Mouse (Mus musculus) hindbrain, embryonic 15.5 days (tissue): ENCODE measurements around the gene Ssmem1. TPM values are rescaled to one million over a fixed set of nuclear protein-coding genes. Genes with fewer than 3 reads are reported as not detected.
A peak's percentile ranks its signal among the peaks of the same experiment; 100 is the strongest.

Experiments
- ATAC-seq: fragments of 200-750 bp; cut with Nextera tagmentation; 2 replicates; pipeline ENCODE4 v1.8.0; 2017; ENCODE audit warnings: low read depth, moderate number of reproducible peaks, moderate TSS enrichment; ENCODE audit not compliant: low FRiP score
- H3K27ac ChIP-seq: fragments of 300-500 bp; sonication (generic); replicated peaks from 2 replicates; pipeline ENCODE4 v1.5.1; 2015; ENCODE audit warnings: mild to moderate bottlenecking, inconsistent platforms
- H3K27me3 ChIP-seq: fragments of 300-500 bp; sonication (generic); 2 replicates; pipeline ENCODE4 v1.6.1; 2015; ENCODE audit warnings: control low read depth, inconsistent platforms
- H3K36me3 ChIP-seq: fragments of 300-500 bp; sonication (generic); 2 replicates; pipeline ENCODE4 v1.6.1; 2015; ENCODE audit warnings: control low read depth, inconsistent platforms
- H3K4me1 ChIP-seq: fragments of 300-500 bp; sonication (generic); replicated peaks from 2 replicates; pipeline ENCODE4 v1.6.1; 2015; ENCODE audit warnings: control low read depth, inconsistent platforms
- H3K4me2 ChIP-seq: fragments of 300-500 bp; sonication (generic); 2 replicates; pipeline ENCODE4 v1.6.1; 2015; ENCODE audit warnings: moderate library complexity, mild to moderate bottlenecking, inconsistent platforms
- H3K4me3 ChIP-seq: fragments of 300-500 bp; sonication (generic); 2 replicates; pipeline ENCODE4 v1.5.1; 2015; ENCODE audit warnings: mild to moderate bottlenecking, inconsistent platforms
- H3K9ac ChIP-seq: fragments of 300-500 bp; sonication (generic); 2 replicates; pipeline ENCODE4 v1.6.1; 2015; ENCODE audit warnings: inconsistent platforms
- H3K9me3 ChIP-seq: fragments of 300-500 bp; sonication (generic); 2 replicates; pipeline ENCODE4 v1.6.1; 2016; ENCODE audit warnings: control low read depth, inconsistent platforms
- WGBS: fragments of 180-500 bp; shearing (Covaris S2); methylation state at CpG from one replicate; pipeline ENCODE4 v1.1.7; 2015; 5-methylcytosine and 5-hydroxymethylcytosine counted together
- polyA plus RNA-seq: library from polyadenylated mRNA; unstranded; fragments of >200 nt; fragmentation: Nextera tagmentation; extraction: Ambion mirVana; gene quantifications from 2 replicates; pipeline ENCODE4 v1.2.1, GENCODE M21; 2015

The Ssmem1 gene
- polyA plus RNA-seq, result 0.22 TPM in 1 of 2 replicates, not detected in the other

DNA sequence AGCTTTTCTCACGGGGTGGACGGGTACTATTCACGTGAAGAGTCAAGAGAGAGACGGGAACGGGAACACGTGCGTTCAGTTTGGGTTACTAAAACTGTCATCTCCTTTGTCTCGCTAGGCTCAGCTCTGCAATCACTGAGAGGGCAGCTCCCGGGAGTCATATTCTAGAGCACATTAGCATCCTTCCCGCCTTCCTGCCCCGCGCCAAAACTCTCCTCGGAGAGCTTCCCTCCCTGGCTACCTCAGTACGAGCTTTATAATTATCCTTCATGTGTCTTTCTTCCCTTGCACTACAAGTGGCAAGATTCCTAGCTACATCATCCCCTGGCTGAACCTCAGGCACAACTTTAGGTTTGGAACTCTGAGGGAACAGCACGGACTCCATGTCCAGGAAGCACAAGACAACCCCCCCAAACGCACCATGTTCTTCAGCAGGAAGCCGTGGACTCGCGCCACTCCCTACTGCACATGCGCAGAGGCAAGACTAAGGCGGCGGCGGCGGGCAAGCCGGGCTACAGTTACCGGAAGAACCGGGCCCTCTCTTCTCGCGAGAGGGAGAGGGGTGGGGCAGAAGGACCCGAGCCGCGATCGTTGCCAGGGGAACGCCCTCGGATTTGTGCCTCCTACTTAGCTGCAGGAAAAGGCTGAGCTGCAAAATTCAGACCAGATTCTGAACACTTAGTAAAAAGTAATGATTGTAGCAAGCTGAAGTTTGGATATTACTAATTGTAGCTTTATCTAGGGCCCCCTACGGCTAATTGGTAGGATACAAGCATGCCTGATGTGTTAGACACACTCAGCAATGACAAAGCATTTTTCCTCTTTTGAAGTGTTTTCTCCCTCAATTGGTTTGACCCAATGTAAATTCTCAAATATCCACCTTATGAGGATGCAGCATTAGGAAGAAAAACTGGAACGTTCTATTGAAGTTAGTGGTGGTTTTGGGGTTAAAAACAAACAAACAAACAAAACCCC lies at the start of gene Ssmem1, which contains the start of gene Tmem209:
Ssmem1 (plus strand) TSS at position 585 of the 975 bp plus-strand sequence.
Tmem209 (minus strand) TSS at position 519 of the 975 bp plus-strand sequence.
- under 1% methylated on average over 37 of the region's 37 CpGs for WGBS
- Histone ChIP-seq H3K9ac (peak within 1 kb of the TSS; percentile 85), H3K4me3 (peak within 1 kb of the TSS; percentile 73), H3K4me2 (peak within 1 kb of the TSS; percentile 86), H3K27ac (peak within 1 kb of the TSS; percentile 96), H3K27me3 (no peaks in the 10 kb centered on the region), H3K4me1 (peaks cover 9% of the 10 kb centered on the region), H3K36me3 (peaks cover 9% of the 10 kb centered on the region; the same call in 1 of the 2 replicates), H3K9me3 (no peaks in the 10 kb centered on the region)
- ATAC-seq, result peak; percentile 99

GRCm38 (mm10) chr6:30460750-30461446 lies 48.8 kb upstream of the Ssmem1 start:
- Histone ChIP-seq H3K27me3 (no peaks in the 10 kb centered on the region), H3K36me3 (no peaks in the 10 kb centered on the region), H3K4me1 (peaks cover 35% of the 10 kb centered on the region), H3K9ac (peak overlapping the region; percentile 55), H3K27ac (peak overlapping the region; percentile 98), H3K4me3 (no peak overlapping the region), H3K9me3 (no peaks in the 10 kb centered on the region), H3K4me2 (peak overlapping the region; percentile 62)
- peak; percentile 94 for ATAC-seq
- whole genome bisulfite sequencing, result 18% methylated on average over 19 of the region's 19 CpGs

DNA sequence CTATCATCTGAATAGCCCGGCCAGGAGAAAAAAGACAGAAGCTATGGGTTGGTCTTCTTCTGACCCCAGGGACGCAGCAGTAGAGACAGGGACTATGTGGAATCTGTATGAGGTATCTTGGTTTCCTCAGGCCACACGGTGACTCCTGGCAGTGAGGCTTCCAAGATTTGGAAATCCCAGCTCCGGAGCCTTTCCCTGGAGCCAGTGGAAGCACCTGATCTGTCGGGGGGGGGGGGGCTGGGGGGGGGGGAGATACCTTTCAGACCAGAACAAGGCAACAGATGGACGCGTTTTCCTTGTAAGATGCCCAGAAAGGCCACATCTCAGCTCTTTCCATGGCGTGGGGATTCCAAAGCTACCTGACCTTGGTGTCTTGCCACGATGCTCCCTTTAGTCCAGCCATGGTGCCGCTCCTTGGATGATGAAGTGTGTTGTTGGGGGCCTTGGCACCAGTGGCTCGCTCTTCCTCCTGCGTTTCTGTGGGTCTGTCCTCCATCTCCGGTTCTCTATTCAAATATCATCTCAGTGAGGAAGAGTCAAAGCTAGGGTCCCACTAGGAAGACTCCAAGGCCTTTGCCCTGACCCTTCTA lies 47.8 kb upstream of the Ssmem1 start:
- Histone ChIP-seq H3K9me3 (no peaks in the 10 kb centered on the region), H3K4me2 (no peak overlapping the region), H3K4me1 (peaks cover 35% of the 10 kb centered on the region), H3K27ac (peak overlapping the region; percentile 98), H3K27me3 (no peaks in the 10 kb centered on the region), H3K36me3 (no peaks in the 10 kb centered on the region), H3K4me3 (no peak overlapping the region), H3K9ac (no peak overlapping the region)
- no peak for ATAC-seq
- 86% methylated on average over 13 of the region's 13 CpGs for WGBS

DNA sequence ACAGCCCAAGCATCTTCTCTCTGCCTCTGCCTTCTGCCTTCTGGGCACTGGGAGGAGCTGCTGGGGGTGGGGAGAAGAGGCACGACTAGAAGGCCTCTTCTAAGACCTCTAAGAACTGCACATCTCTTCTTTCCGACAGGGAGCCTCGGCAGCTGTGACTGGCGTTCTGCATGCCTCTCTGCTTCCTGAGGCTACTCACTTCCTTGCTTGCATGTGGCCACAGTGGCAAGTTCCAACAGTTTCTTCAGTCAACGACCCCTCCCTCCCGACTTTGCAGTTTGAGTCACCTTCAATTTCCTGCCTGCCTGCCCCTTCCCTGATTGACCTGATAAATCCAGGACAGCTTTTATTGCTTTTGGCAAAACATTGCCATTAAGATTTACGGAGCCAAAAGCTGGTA lies 46.8 kb upstream of the Ssmem1 start:
- no peak overlapping the region for H3K4me2 ChIP-seq
- no peaks in the 10 kb centered on the region for H3K9me3 ChIP-seq
- no peak overlapping the region for H3K4me3 ChIP-seq
- peak overlapping the region; percentile 49 for H3K27ac ChIP-seq
- H3K36me3 ChIP-seq, result no peaks in the 10 kb centered on the region
- H3K27me3 ChIP-seq, result no peaks in the 10 kb centered on the region
- peaks cover 41% of the 10 kb centered on the region for H3K4me1 ChIP-seq
- WGBS, result 50% methylated on average over 7 of the region's 7 CpGs
- ATAC-seq, result no peak
- no peak overlapping the region for H3K9ac ChIP-seq

GRCm38 (mm10) chr6:30465586-30465985 lies 44.1 kb upstream of the Ssmem1 start:
- Histone ChIP-seq H3K4me2 (no peak overlapping the region), H3K9me3 (no peaks in the 10 kb centered on the region), H3K36me3 (no peaks in the 10 kb centered on the region), H3K27ac (no peak overlapping the region), H3K4me1 (peaks cover 37% of the 10 kb centered on the region), H3K27me3 (no peaks in the 10 kb centered on the region), H3K4me3 (no peak overlapping the region), H3K9ac (no peak overlapping the region)
- no peak for ATAC-seq
- WGBS, result 91% methylated on average over 11 of the region's 11 CpGs

DNA sequence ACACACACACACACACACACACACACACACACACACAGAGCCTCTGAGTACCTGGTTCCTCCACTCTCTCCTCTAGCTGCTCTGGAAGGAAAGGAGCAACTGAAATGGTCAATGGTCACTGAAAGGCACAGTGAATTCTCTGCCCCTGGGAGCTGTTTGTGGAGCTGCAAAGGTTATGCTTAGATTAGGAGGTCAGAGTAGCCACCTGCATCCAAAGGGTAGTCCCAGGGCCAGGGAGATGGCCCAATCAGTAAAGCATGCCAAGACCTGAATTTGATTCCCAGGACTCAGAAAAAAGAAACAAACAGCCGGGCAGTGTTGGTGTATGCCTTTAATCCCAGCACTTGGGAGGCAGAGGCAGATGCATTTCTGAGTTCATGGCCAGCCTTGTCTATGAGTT lies 41.6 kb upstream of the Ssmem1 start:
- ATAC-seq, result no peak
- Histone ChIP-seq H3K36me3 (no peaks in the 10 kb centered on the region), H3K4me1 (peaks cover 19% of the 10 kb centered on the region), H3K4me3 (no peak overlapping the region), H3K9ac (no peak overlapping the region), H3K4me2 (no peak overlapping the region), H3K27me3 (no peaks in the 10 kb centered on the region), H3K9me3 (no peaks in the 10 kb centered on the region), H3K27ac (no peak overlapping the region)
- 88% methylated on average over 1 of the region's 1 CpGs for WGBS

DNA sequence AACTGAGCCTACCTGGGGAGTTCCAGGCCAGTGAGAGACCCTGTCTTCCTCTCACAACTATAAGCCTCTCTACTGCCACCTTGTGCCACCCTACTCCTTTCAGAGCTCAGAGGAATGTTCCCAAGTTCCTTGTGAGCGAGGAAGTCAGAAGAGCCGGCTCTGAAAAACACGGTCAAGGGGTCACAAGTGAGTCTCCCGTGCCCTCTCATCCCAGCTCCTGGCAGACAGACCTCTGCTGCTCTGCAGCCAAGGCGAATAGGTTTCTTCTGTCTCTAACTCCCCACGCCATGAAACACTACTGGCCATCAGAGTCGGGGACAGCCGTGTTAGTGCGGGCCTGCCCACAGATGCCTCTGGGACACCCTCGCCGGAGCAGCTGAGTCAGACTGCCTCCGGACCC lies 41.0 kb upstream of the Ssmem1 start:
- Histone ChIP-seq H3K36me3 (no peaks in the 10 kb centered on the region), H3K27ac (no peak overlapping the region; the same call in 1 of the 2 replicates), H3K9me3 (no peaks in the 10 kb centered on the region), H3K9ac (no peak overlapping the region), H3K4me3 (no peak overlapping the region), H3K4me2 (no peak overlapping the region), H3K4me1 (peaks cover 19% of the 10 kb centered on the region), H3K27me3 (no peaks in the 10 kb centered on the region)
- WGBS, result 53% methylated on average over 12 of the region's 12 CpGs
- ATAC-seq, result no peak

GRCm38 (mm10) chr6:30469370-30469769 lies 40.3 kb upstream of the Ssmem1 start:
- Histone ChIP-seq H3K9ac (no peak overlapping the region), H3K4me3 (no peak overlapping the region), H3K4me1 (peaks cover 19% of the 10 kb centered on the region), H3K4me2 (no peak overlapping the region), H3K9me3 (no peaks in the 10 kb centered on the region), H3K36me3 (no peaks in the 10 kb centered on the region), H3K27ac (peak overlapping the region; percentile 9), H3K27me3 (no peaks in the 10 kb centered on the region)
- ATAC-seq, result peak; percentile 70
- 38% methylated on average over 12 of the region's 12 CpGs for WGBS

- ATAC-seq, result no peak
- 82% methylated on average over 3 of the region's 3 CpGs for WGBS
- Histone ChIP-seq H3K36me3 (no peaks in the 10 kb centered on the region), H3K4me1 (peaks cover 19% of the 10 kb centered on the region), H3K9me3 (no peaks in the 10 kb centered on the region), H3K4me3 (no peak overlapping the region), H3K27me3 (no peaks in the 10 kb centered on the region), H3K9ac (no peak overlapping the region), H3K4me2 (no peak overlapping the region), H3K27ac (no peak overlapping the region)
Observed at GRCm38 (mm10) chr6:30471706-30472105, 37.9 kb upstream of the Ssmem1 start.

DNA sequence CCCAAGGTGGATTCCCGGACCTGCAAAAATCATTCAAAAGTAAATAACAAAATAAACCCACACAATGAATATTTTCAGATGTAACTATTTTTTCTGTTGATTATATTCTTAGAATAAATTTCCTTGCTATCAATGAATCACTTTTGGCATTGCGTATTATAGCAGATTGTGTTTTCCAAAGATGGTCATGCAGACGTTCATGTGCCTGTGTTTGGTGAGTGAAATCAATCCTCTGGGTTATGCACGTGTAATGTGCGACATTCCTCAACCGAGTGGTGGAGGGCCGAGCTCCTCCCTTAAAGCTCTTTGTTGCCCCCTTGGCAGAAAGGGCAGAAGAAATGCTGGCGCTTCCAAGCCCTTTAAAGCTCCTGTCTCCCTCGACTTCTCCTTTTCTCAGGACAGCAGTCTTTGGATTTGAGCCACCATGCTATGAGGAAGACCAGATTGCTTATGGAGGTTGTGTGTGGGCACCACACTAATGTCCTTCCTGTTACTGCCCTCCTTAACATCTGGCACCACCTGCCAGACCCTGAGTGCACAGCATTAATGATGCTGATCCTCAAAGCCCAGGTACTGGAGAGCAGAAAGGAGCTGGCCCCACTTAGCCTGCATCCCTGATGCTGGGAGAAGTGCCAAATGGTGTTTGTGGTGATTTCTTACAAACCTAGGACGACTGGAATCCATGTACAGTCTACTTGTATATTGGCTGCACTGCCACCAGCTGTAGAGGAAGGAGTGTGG lies 33.5 kb upstream of the Ssmem1 start:
- 77% methylated on average over 10 of the region's 10 CpGs for WGBS
- Histone ChIP-seq H3K36me3 (0 out of 2 replicates have a peak, but pooled peaks cover 4% of the 10 kb centered on the region), H3K4me2 (no peak overlapping the region), H3K27me3 (no peaks in the 10 kb centered on the region), H3K9me3 (no peaks in the 10 kb centered on the region), H3K4me3 (no peak overlapping the region), H3K27ac (no peak overlapping the region), H3K9ac (no peak overlapping the region), H3K4me1 (peaks cover 6% of the 10 kb centered on the region; the same call in 1 of the 2 replicates)
- no peak for ATAC-seq

GRCm38 (mm10) chr6:30477210-30477714 lies 32.4 kb upstream of the Ssmem1 start:
- ATAC-seq, result peak; percentile 34; the same call in 1 of the 2 replicates
- no peaks in the 10 kb centered on the region for H3K27me3 ChIP-seq
- peaks cover 9% of the 10 kb centered on the region; the same call in 1 of the 2 replicates for H3K36me3 ChIP-seq
- no peak overlapping the region for H3K27ac ChIP-seq
- WGBS, result 78% methylated on average over 8 of the region's 8 CpGs
- no peak overlapping the region for H3K4me2 ChIP-seq
- no peak overlapping the region for H3K4me3 ChIP-seq
- no peak overlapping the region for H3K9ac ChIP-seq
- peaks cover 6% of the 10 kb centered on the region; the same call in 1 of the 2 replicates for H3K4me1 ChIP-seq
- no peaks in the 10 kb centered on the region for H3K9me3 ChIP-seq
